Mouse (Mus musculus) embryonic facial prominence, embryonic 11.5 days (tissue): ENCODE results near the gene Arg2. TPM values are rescaled to one million over a fixed set of nuclear protein-coding genes. Genes with fewer than 3 reads are reported as not detected.

Experiments
- ATAC-seq: fragments of 200-750 bp; cut with Nextera tagmentation; replicated peaks from 2 replicates; pipeline ENCODE4 v1.8.0; 2017; ENCODE audit warnings: low read depth; ENCODE audit not compliant: insufficient number of reproducible peaks, low FRiP score, low TSS enrichment
- DNase-seq: peaks from one replicate; pipeline ENCODE4 v3.0.0-alpha.2; 2015; ENCODE audit warnings: low spot score
- H3K27ac ChIP-seq: fragments of 300-500 bp; sonication (generic); replicated peaks from 2 replicates; pipeline ENCODE4 v1.5.1; 2014; ENCODE audit warnings: mild to moderate bottlenecking, low read depth, low read length, control low read depth
- H3K27me3 ChIP-seq: fragments of 300-500 bp; sonication (generic); 2 replicates; pipeline ENCODE4 v1.6.1; 2014; ENCODE audit warnings: mild to moderate bottlenecking, low read length, moderate library complexity, mixed read lengths; ENCODE audit not compliant: control insufficient read depth, insufficient read depth
- H3K36me3 ChIP-seq: fragments of 300-500 bp; sonication (generic); replicated peaks from 2 replicates; pipeline ENCODE4 v1.6.1; 2014; ENCODE audit warnings: low read depth, mild to moderate bottlenecking, low read length, moderate library complexity, mixed read lengths; ENCODE audit not compliant: control insufficient read depth, insufficient read depth
- H3K4me1 ChIP-seq: fragments of 300-500 bp; sonication (generic); 2 replicates; pipeline ENCODE4 v1.6.1; 2014; ENCODE audit warnings: low read length, mixed read lengths; ENCODE audit not compliant: control insufficient read depth, insufficient read depth
- H3K4me2 ChIP-seq: fragments of 300-500 bp; sonication (generic); 2 replicates; pipeline ENCODE4 v1.6.1; 2014; ENCODE audit warnings: low read depth, mild to moderate bottlenecking, control low read depth, low read length, moderate library complexity
- H3K4me3 ChIP-seq: fragments of 300-500 bp; sonication (generic); 2 replicates; pipeline ENCODE4 v1.5.1; 2014; ENCODE audit warnings: low read depth, low read length, control low read depth
- H3K9ac ChIP-seq: fragments of 300-500 bp; sonication (generic); replicated peaks from 2 replicates; pipeline ENCODE4 v1.6.1; 2014; ENCODE audit warnings: mild to moderate bottlenecking, control low read depth, low read length
- H3K9me3 ChIP-seq: fragments of 300-500 bp; sonication (generic); replicated peaks from 2 replicates; pipeline ENCODE4 v1.6.1; 2016; ENCODE audit warnings: mild to moderate bottlenecking, low read length, inconsistent platforms, mixed read lengths; ENCODE audit not compliant: control insufficient read depth
- WGBS: fragments of 180-500 bp; shearing (Covaris S2); extraction: QIAGEN DNeasy Blood & Tissue Kit; methylation state at CpG from one replicate; pipeline ENCODE4 v1.1.7; 2014; 5-methylcytosine and 5-hydroxymethylcytosine counted together
- polyA plus RNA-seq: library from polyadenylated mRNA; unstranded; fragments of >200 nt; fragmentation: Nextera tagmentation; extraction: Ambion mirVana; gene quantifications from 2 replicates; pipeline ENCODE4 v1.2.1, GENCODE M21; 2014

Gene Arg2
- polyA plus RNA-seq, result 4.3 and 5.7 TPM in 2 replicates

GRCm38 (mm10) chr12:79130299-79131177 is at the start of gene Arg2:
Gene Arg2, plus strand, starts transcription at chr12:79130777.
- Histone ChIP-seq H3K4me1 (no peaks in the 10 kb centered on the region; the same call in 1 of the 2 replicates), H3K9ac (peak within 1 kb of the TSS; percentile 49), H3K4me2 (peak within 1 kb of the TSS; percentile 95), H3K36me3 (no peaks in the 10 kb centered on the region), H3K9me3 (no peaks in the 10 kb centered on the region), H3K27me3 (peaks cover 15% of the 10 kb centered on the region), H3K4me3 (peak within 1 kb of the TSS; percentile 47), H3K27ac (no peak within 1 kb of the TSS)
- peak; percentile 85 for DNase-seq
- ATAC-seq, result peak; percentile 90
- WGBS, result under 1% methylated on average over 47 of the region's 47 CpGs

DNA sequence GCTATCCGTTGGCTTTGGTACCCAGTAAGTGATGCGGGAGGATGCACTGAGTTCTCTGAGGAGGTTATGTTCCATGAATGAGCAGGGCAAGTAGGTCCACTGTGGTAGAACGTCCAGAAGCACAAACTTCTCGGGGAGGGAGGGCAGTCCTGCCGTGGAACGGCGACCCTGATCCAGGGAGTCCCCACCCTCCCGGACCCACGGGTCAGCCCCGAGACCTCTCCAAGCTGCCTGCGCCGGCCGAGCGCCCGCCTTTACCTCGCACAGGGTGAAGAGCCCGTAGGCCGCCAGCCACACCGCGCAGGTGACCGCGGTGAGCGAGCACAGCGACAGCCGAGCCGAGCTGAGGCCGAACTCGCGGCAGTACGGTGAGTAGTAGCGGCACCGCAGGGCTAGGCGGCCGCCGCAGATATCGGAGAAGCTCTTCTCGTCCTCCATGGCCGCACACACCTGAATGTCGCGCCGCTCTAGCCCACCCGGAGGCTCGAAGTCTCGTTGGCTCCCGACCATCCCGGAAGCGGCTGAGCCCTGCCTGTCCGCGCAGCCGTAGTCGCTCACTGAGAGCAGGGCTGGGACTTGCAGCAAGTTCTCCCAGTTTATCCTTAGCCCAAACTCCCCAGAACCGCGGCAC is 41.3 kb upstream of the Arg2 start, which contains the start of gene Pigh:
TSS of gene Pigh (minus strand) at position 470 of the 631 bp plus-strand sequence.
- H3K27me3 ChIP-seq, result no peaks in the 10 kb centered on the region
- ATAC-seq (peak; percentile 98), DNase-seq (peak; percentile 93)
- H3K27ac ChIP-seq, result no peak within 1 kb of the TSS
- WGBS, result under 1% methylated on average over 46 of the region's 53 CpGs
- H3K9me3 ChIP-seq, result no peaks in the 10 kb centered on the region
- H3K4me1 ChIP-seq, result no peaks in the 10 kb centered on the region
- no peaks in the 10 kb centered on the region for H3K36me3 ChIP-seq
- peak within 1 kb of the TSS; percentile 94 for H3K9ac ChIP-seq
- peak within 1 kb of the TSS; percentile 63 for H3K4me2 ChIP-seq
- peak within 1 kb of the TSS; percentile 93 for H3K4me3 ChIP-seq

- H3K4me2 ChIP-seq, result no peak overlapping the region
- no peak overlapping the region for H3K4me3 ChIP-seq
- no peak overlapping the region for H3K9ac ChIP-seq
- H3K36me3 ChIP-seq, result no peaks in the 10 kb centered on the region
- ATAC-seq (no peak), DNase-seq (no peak)
- 46% methylated on average over 4 of the region's 4 CpGs for WGBS
- no peaks in the 10 kb centered on the region for H3K9me3 ChIP-seq
- no peaks in the 10 kb centered on the region for H3K4me1 ChIP-seq
- no peak overlapping the region for H3K27ac ChIP-seq
- H3K27me3 ChIP-seq, result no peaks in the 10 kb centered on the region
Observed at GRCm38 (mm10) chr12:79092569-79092968, 38.0 kb upstream of the Arg2 start.

GRCm38 (mm10) chr12:79097106-79097752 is 33.3 kb upstream of the Arg2 start:
- Histone ChIP-seq H3K27ac (no peak overlapping the region), H3K36me3 (no peaks in the 10 kb centered on the region), H3K9ac (no peak overlapping the region), H3K27me3 (no peaks in the 10 kb centered on the region), H3K4me1 (no peaks in the 10 kb centered on the region), H3K9me3 (no peaks in the 10 kb centered on the region), H3K4me3 (no peak overlapping the region), H3K4me2 (no peak overlapping the region)
- 60% methylated on average over 3 of the region's 3 CpGs for WGBS
- ATAC-seq, result no peak
- DNase-seq, result peak; percentile 70

GRCm38 (mm10) chr12:79103773-79104172 is 26.8 kb upstream of the Arg2 start:
- ATAC-seq, result no peak
- no peak overlapping the region for H3K4me3 ChIP-seq
- no peak overlapping the region for H3K27ac ChIP-seq
- no peaks in the 10 kb centered on the region for H3K27me3 ChIP-seq
- 82% methylated on average over 3 of the region's 3 CpGs for WGBS
- no peaks in the 10 kb centered on the region for H3K9me3 ChIP-seq
- no peak overlapping the region for H3K4me2 ChIP-seq
- no peak overlapping the region for H3K9ac ChIP-seq
- no peaks in the 10 kb centered on the region for H3K36me3 ChIP-seq
- DNase-seq, result no peak
- no peaks in the 10 kb centered on the region for H3K4me1 ChIP-seq

- Histone ChIP-seq H3K27me3 (no peaks in the 10 kb centered on the region), H3K9me3 (no peaks in the 10 kb centered on the region), H3K4me3 (no peak overlapping the region), H3K9ac (no peak overlapping the region), H3K27ac (no peak overlapping the region), H3K36me3 (no peaks in the 10 kb centered on the region), H3K4me2 (no peak overlapping the region), H3K4me1 (no peaks in the 10 kb centered on the region)
- 68% methylated on average over 2 of the region's 2 CpGs for WGBS
- no peak for ATAC-seq
- no peak for DNase-seq
Observed at GRCm38 (mm10) chr12:79104544-79104943, 26.0 kb upstream of the Arg2 start.

- H3K36me3 ChIP-seq, result no peaks in the 10 kb centered on the region
- no peak for ATAC-seq
- no peak overlapping the region for H3K4me3 ChIP-seq
- H3K4me1 ChIP-seq, result no peaks in the 10 kb centered on the region
- H3K27me3 ChIP-seq, result no peaks in the 10 kb centered on the region
- no peaks in the 10 kb centered on the region for H3K9me3 ChIP-seq
- no peak overlapping the region for H3K4me2 ChIP-seq
- H3K9ac ChIP-seq, result no peak overlapping the region
- H3K27ac ChIP-seq, result no peak overlapping the region
- 83% methylated on average over 5 of the region's 5 CpGs for WGBS
- no peak for DNase-seq
Observed at GRCm38 (mm10) chr12:79105312-79105711, 25.3 kb upstream of the Arg2 start.
